Mouse (Mus musculus): ENCODE measurements around the gene Psme4. TPM values are rescaled to one million over a fixed set of nuclear protein-coding genes. Genes with fewer than 3 reads are reported as not detected.
"Not testable (repeated sequence)": the region's sequence is repeated elsewhere in the genome, so short reads cannot be mapped to it uniquely, and the experiment has no call there.

Psme4 gene
- 20.7 and 22.4 TPM in 2 replicates for polyA plus RNA-seq (2016; fragmentation: Nextera tagmentation; extraction: Ambion mirVana)

GRCm38 (mm10) chr11:30771267-30771903 lies at the start of gene Psme4:
Gene Psme4 (plus strand): TSS chr11:30771726.
- no peaks in the 10 kb centered on the region for H3K9me3 ChIP-seq (replicated peaks)
- H3K36me3 ChIP-seq = no peaks in the 10 kb centered on the region
- H3K27me3 ChIP-seq (ENCODE audit: low read depth, poor library complexity, severe bottlenecking) = no peaks in the 10 kb centered on the region
- WGBS = 1% methylated on average over 43 of the region's 43 CpGs
- H3K4me3 ChIP-seq = peak within 1 kb of the TSS; percentile 94
- H3K4me1 ChIP-seq = peaks cover 22% of the 10 kb centered on the region
- peak; percentile 95 for DNase-seq (ENCODE audit: low spot score)
- peak within 1 kb of the TSS; percentile 96 for H3K27ac ChIP-seq (replicated peaks)

GRCm38 (mm10) chr11:30723438-30723837 lies 48.1 kb upstream of the Psme4 start:
- no peaks in the 10 kb centered on the region for H3K27me3 ChIP-seq (ENCODE audit: low read depth, poor library complexity, severe bottlenecking)
- DNase-seq (ENCODE audit: low spot score) = no peak
- no peak overlapping the region for H3K4me3 ChIP-seq
- H3K4me1 ChIP-seq = no peaks in the 10 kb centered on the region
- WGBS = 70% methylated on average over 5 of the region's 5 CpGs
- no peaks in the 10 kb centered on the region for H3K36me3 ChIP-seq
- no peak overlapping the region for H3K27ac ChIP-seq (replicated peaks)
- H3K9me3 ChIP-seq (replicated peaks) = no peaks in the 10 kb centered on the region

- no peak for DNase-seq (ENCODE audit: low spot score)
These were observed 40.8 kb upstream of the Psme4 start for GRCm38 (mm10) chr11:30730721-30731120.

GRCm38 (mm10) chr11:30733376-30733775 lies 38.1 kb upstream of the Psme4 start:
- no peak for DNase-seq (ENCODE audit: low spot score)
- Histone ChIP-seq H3K4me3 (no peak overlapping the region), H3K4me1 (no peaks in the 10 kb centered on the region), H3K9me3 (replicated peaks) (no peaks in the 10 kb centered on the region), H3K36me3 (no peaks in the 10 kb centered on the region), H3K27ac (replicated peaks) (no peak overlapping the region), H3K27me3 (ENCODE audit: low read depth, poor library complexity, severe bottlenecking) (no peaks in the 10 kb centered on the region)

More at GRCm38 (mm10) chr11:30730721-30731120, 40.8 kb upstream of the Psme4 start:
- no peaks in the 10 kb centered on the region for H3K4me1 ChIP-seq
- H3K27me3 ChIP-seq (ENCODE audit: low read depth, poor library complexity, severe bottlenecking) = no peaks in the 10 kb centered on the region
- no peak overlapping the region for H3K4me3 ChIP-seq
- H3K27ac ChIP-seq (replicated peaks) = no peak overlapping the region
- H3K36me3 ChIP-seq = no peaks in the 10 kb centered on the region
- H3K9me3 ChIP-seq (replicated peaks) = no peaks in the 10 kb centered on the region

- H3K4me3 ChIP-seq = no peak overlapping the region
- no peaks in the 10 kb centered on the region for H3K27me3 ChIP-seq (ENCODE audit: low read depth, poor library complexity, severe bottlenecking)
- peaks cover 7% of the 10 kb centered on the region for H3K4me1 ChIP-seq
- no peaks in the 10 kb centered on the region for H3K36me3 ChIP-seq
- no peak overlapping the region for H3K27ac ChIP-seq (replicated peaks)
- H3K9me3 ChIP-seq (replicated peaks) = no peaks in the 10 kb centered on the region
- no peak for DNase-seq (ENCODE audit: low spot score)
These were observed 27.5 kb upstream of the Psme4 start for GRCm38 (mm10) chr11:30743991-30744390.

GRCm38 (mm10) chr11:30748938-30749337 lies 22.6 kb upstream of the Psme4 start:
- no peak for DNase-seq (ENCODE audit: low spot score)
- Histone ChIP-seq H3K27ac (replicated peaks) (no peak overlapping the region), H3K9me3 (replicated peaks) (no peaks in the 10 kb centered on the region), H3K4me1 (peaks cover 21% of the 10 kb centered on the region), H3K27me3 (ENCODE audit: low read depth, poor library complexity, severe bottlenecking) (peaks cover 16% of the 10 kb centered on the region), H3K4me3 (no peak overlapping the region), H3K36me3 (no peaks in the 10 kb centered on the region)
- 93% methylated on average over 3 of the region's 3 CpGs for WGBS

GRCm38 (mm10) chr11:30749587-30749986 lies 21.9 kb upstream of the Psme4 start:
- H3K36me3 ChIP-seq = no peaks in the 10 kb centered on the region
- H3K9me3 ChIP-seq (replicated peaks) = no peaks in the 10 kb centered on the region
- peaks cover 19% of the 10 kb centered on the region for H3K4me1 ChIP-seq
- no peak for DNase-seq (ENCODE audit: low spot score)
- H3K27ac ChIP-seq (replicated peaks) = no peak overlapping the region
- 38% methylated on average over 3 of the region's 3 CpGs for WGBS
- no peak overlapping the region for H3K4me3 ChIP-seq
- peaks cover 21% of the 10 kb centered on the region for H3K27me3 ChIP-seq (ENCODE audit: low read depth, poor library complexity, severe bottlenecking)

GRCm38 (mm10) chr11:30750039-30750823 lies 21.3 kb upstream of the Psme4 start:
- no peak overlapping the region for H3K27ac ChIP-seq (replicated peaks)
- no peak overlapping the region for H3K4me3 ChIP-seq
- peaks cover 26% of the 10 kb centered on the region for H3K27me3 ChIP-seq (ENCODE audit: low read depth, poor library complexity, severe bottlenecking)
- H3K36me3 ChIP-seq = no peaks in the 10 kb centered on the region
- no peak for DNase-seq (ENCODE audit: low spot score)
- H3K9me3 ChIP-seq (replicated peaks) = no peaks in the 10 kb centered on the region
- 43% methylated on average over 3 of the region's 3 CpGs for WGBS
- peaks cover 25% of the 10 kb centered on the region for H3K4me1 ChIP-seq

GRCm38 (mm10) chr11:30752956-30753355 lies 18.6 kb upstream of the Psme4 start:
- no peak for DNase-seq (ENCODE audit: low spot score)
- WGBS = 85% methylated on average over 3 of the region's 3 CpGs
- H3K9me3 ChIP-seq (replicated peaks) = no peaks in the 10 kb centered on the region
- peaks cover 47% of the 10 kb centered on the region for H3K27me3 ChIP-seq (ENCODE audit: low read depth, poor library complexity, severe bottlenecking)
- no peak overlapping the region for H3K4me3 ChIP-seq
- H3K4me1 ChIP-seq = peaks cover 28% of the 10 kb centered on the region
- H3K27ac ChIP-seq (replicated peaks) = no peak overlapping the region
- H3K36me3 ChIP-seq = no peaks in the 10 kb centered on the region

- peaks cover 24% of the 10 kb centered on the region for H3K4me1 ChIP-seq
- not testable (repeated sequence) for H3K36me3 ChIP-seq; H3K9me3 ChIP-seq (replicated peaks); DNase-seq (ENCODE audit: low spot score)
- 68% methylated on average over 4 of the region's 4 CpGs for WGBS
- H3K4me3 ChIP-seq = peak overlapping the region; percentile 75
- peaks cover 47% of the 10 kb centered on the region for H3K27me3 ChIP-seq (ENCODE audit: low read depth, poor library complexity, severe bottlenecking)
- peak overlapping the region; percentile 85 for H3K27ac ChIP-seq (replicated peaks)
These were observed 17.1 kb upstream of the Psme4 start for GRCm38 (mm10) chr11:30754486-30754854.

GRCm38 (mm10) chr11:30754855-30755530 lies 16.5 kb upstream of the Psme4 start:
- H3K36me3 ChIP-seq = no peaks in the 10 kb centered on the region
- peaks cover 47% of the 10 kb centered on the region for H3K27me3 ChIP-seq (ENCODE audit: low read depth, poor library complexity, severe bottlenecking)
- under 1% methylated on average over 59 of the region's 66 CpGs for WGBS
- H3K4me3 ChIP-seq = peak overlapping the region; percentile 75
- peak overlapping the region; percentile 85 for H3K27ac ChIP-seq (replicated peaks)
- peak; percentile 76 for DNase-seq (ENCODE audit: low spot score)
- no peaks in the 10 kb centered on the region for H3K9me3 ChIP-seq (replicated peaks)
- peaks cover 19% of the 10 kb centered on the region for H3K4me1 ChIP-seq

GRCm38 (mm10) chr11:30761381-30761780 lies 10.1 kb upstream of the Psme4 start:
- WGBS = 83% methylated on average over 7 of the region's 7 CpGs
- DNase-seq (ENCODE audit: low spot score) = no peak

GRCm38 (mm10) chr11:30761891-30762290 lies 9.6 kb upstream of the Psme4 start:
- Histone ChIP-seq H3K4me1 (no peaks in the 10 kb centered on the region), H3K27ac (replicated peaks) (no peak overlapping the region), H3K4me3 (no peak overlapping the region), H3K27me3 (ENCODE audit: low read depth, poor library complexity, severe bottlenecking) (peaks cover 4% of the 10 kb centered on the region; the same call in 1 of the 2 replicates), H3K9me3 (replicated peaks) (no peaks in the 10 kb centered on the region), H3K36me3 (no peaks in the 10 kb centered on the region)
- 74% methylated on average over 1 of the region's 1 CpGs for WGBS
- DNase-seq (ENCODE audit: low spot score) = no peak

More at GRCm38 (mm10) chr11:30761381-30761780, 10.1 kb upstream of the Psme4 start:
- H3K36me3 ChIP-seq = no peaks in the 10 kb centered on the region
- H3K4me1 ChIP-seq = no peaks in the 10 kb centered on the region
- no peak overlapping the region for H3K4me3 ChIP-seq
- no peaks in the 10 kb centered on the region for H3K9me3 ChIP-seq (replicated peaks)
- no peak overlapping the region for H3K27ac ChIP-seq (replicated peaks)
- H3K27me3 ChIP-seq (ENCODE audit: low read depth, poor library complexity, severe bottlenecking) = peaks cover 9% of the 10 kb centered on the region

All from midbrain, embryonic 10.5 days (tissue).